Mouse (Mus musculus) ovary, postnatal 36 days (tissue): ENCODE results near the gene Orai2.
"Not testable (repeated sequence)": the region's sequence is repeated elsewhere in the genome, so short reads cannot be mapped to it uniquely, and the experiment has no call there.

Source experiments
- DNase-seq: peaks from one replicate; pipeline ENCODE4 v3.0.0; 2022; ENCODE audit warnings: low spot score, mixed read lengths

The Orai2 gene

GRCm38 (mm10) chr5:136136292-136136990 is 34.1 kb downstream of the Orai2 start:
- DNase-seq = no peak

GRCm38 (mm10) chr5:136135571-136136291 is 34.8 kb downstream of the Orai2 start, which contains the start of the genes Lrwd1 and Alkbh4:
Gene Lrwd1, minus strand, starts transcription at chr5:136136074.
Gene Alkbh4, plus strand, starts transcription at chr5:136136146.
- peak; percentile 94 for DNase-seq

DNA sequence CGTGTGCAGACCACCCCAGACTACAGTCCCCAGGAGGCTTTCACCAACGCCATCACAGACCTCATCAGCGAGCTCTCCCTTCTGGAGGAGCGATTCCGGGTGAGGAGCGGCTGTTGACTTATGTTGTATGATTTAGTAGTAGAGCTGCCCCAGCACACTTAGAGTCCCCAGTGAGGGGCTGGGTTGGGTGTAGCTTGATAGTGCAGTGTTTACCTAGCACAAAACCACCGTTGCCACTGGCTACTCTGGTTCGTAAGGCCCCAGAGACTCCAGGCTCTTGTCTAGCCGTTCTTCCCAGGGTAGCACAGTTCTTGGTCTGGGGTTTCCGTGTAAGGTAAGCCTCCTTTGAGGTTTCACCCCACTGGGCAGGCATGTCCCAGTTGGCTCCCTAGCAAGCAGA is 48.3 kb downstream of the Orai2 start:
- DNase-seq = no peak

DNA sequence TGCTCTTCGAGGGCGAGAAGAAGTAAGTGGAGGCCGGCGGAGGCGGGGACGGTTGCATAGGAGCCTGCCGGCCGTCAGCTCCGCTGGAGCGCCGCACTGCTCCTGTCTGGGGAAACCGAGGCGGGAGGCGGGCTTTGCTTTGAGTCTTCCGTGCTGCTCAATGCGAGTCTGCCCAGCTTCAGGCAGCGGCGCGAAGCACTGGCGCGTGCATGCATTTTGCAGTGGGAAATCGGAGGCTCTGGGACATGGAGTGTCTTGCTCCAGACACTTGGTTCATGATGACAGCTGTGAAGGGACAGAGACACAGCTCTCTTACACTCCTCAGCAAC is 53.8 kb downstream of the Orai2 start:
- DNase-seq = no peak

GRCm38 (mm10) chr5:136115891-136116783 is 54.4 kb downstream of the Orai2 start, which contains the start of gene Polr2j:
Gene Polr2j, plus strand, starts transcription at chr5:136116631.
- peak; percentile 95 for DNase-seq

GRCm38 (mm10) chr5:136113546-136113945 is 57.0 kb downstream of the Orai2 start:
- DNase-seq = not testable (repeated sequence)

- no peak for DNase-seq
Observed at GRCm38 (mm10) chr5:136109042-136109441, 61.5 kb downstream of the Orai2 start.

DNA sequence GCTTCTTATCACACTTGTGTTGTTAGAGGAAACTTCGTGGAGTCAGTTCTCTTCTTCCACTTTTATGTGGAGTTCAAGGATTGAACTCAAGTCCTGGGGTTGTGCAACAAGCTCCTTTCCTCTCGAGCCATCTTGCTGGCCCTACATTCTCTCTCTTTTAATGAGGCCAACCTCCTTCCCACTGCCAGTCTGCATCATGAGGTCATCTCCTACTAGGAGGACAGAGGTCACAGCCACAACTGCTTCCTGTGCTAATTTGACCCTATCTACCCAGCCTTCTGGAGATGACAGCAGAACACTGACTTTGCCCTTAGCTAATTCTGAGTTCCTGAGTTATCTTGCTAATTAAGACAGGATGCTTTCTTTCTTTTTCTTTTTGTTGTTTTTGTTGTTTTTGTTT is 62.0 kb downstream of the Orai2 start:
- no peak for DNase-seq

- DNase-seq = no peak
Observed at GRCm38 (mm10) chr5:136104511-136104910, 66.0 kb downstream of the Orai2 start.

DNA sequence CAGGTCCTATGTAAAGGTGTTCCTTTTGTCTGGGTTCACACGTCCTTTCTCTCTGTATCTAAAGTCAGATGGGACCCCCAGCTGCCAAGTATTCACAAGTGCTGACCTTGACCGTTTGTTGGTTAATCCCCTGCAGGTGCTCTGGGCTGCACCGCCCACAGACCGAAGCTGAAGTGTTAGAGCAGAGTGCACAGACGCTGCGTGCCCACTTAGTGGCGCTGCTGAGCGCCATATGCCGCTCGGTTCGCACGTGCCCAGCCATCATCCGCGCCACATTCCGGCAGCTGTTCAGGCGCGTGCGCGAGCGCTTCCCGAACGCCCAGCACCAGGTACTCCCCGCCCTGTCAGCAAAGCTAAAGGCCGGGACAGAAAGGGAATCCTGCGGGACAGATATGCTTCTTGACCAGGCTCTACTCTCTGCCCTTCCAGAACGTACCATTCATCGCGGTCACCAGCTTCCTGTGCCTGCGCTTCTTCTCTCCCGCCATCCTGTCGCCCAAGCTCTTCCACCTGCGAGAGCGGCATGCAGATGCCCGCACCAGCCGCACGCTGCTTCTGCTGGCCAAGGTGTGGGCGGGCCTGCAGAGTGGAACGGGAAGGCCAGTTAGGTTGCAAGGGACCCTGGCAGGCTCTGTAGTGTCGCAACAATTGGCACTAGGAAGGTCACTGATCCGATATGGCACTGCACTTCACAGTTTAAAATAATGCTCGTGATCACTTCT is 68.3 kb downstream of the Orai2 start:
- DNase-seq = peak; percentile 69

- no peak for DNase-seq
Observed at GRCm38 (mm10) chr5:136098536-136098935, 72.0 kb downstream of the Orai2 start.
